Mouse (Mus musculus) megakaryocyte, embryonic 14.5 days (primary cell): ENCODE measurements around the gene Kif13a.

Experiments
- FLI1 ChIP-seq: IDR thresholded peaks from 2 replicates; pipeline ENCODE4 v1.6.1; 2012; ENCODE audit warnings: low read length, inconsistent platforms, mixed read lengths
- GATA1 ChIP-seq: IDR thresholded peaks from 3 replicates; pipeline ENCODE4 v1.6.1; 2012; ENCODE audit warnings: mixed read lengths, low read length, inconsistent platforms, borderline replicate concordance

GRCm38 (mm10) chr13:46786064-46786561, 143.6 kb downstream of the Kif13a start:
- TF ChIP-seq GATA1 (no peak), FLI1 (no peak)
